Mouse (Mus musculus): ENCODE measurements around the gene Tmem132a. TPM values are rescaled to one million over a fixed set of nuclear protein-coding genes. Genes with fewer than 3 reads are reported as not detected.

Gene Tmem132a
- polyA plus RNA-seq (2014; fragmentation: Nextera tagmentation; extraction: Ambion mirVana), result 106 and 149 TPM in 2 replicates

GRCm38 (mm10) chr19:10869886-10870527 is at the start of gene Tmem132a:
Gene Tmem132a (minus strand): TSS chr19:10869940.
- 2% methylated on average over 8 of the region's 8 CpGs for WGBS
- Histone ChIP-seq H3K27me3 (replicated peaks; ENCODE audit: control insufficient read depth, insufficient read depth, low read length) (no peaks in the 10 kb centered on the region), H3K4me3 (ENCODE audit: low read depth, low read length) (peak within 1 kb of the TSS; percentile 95), H3K4me2 (ENCODE audit: low read length) (peak within 1 kb of the TSS; percentile 91), H3K4me1 (ENCODE audit: control insufficient read depth, insufficient read depth, low read length) (peaks cover 19% of the 10 kb centered on the region), H3K9ac (ENCODE audit: low read length) (peak within 1 kb of the TSS; percentile 98), H3K9me3 (replicated peaks; ENCODE audit: control insufficient read depth, low read length) (no peaks in the 10 kb centered on the region), H3K36me3 (ENCODE audit: control insufficient read depth, insufficient read depth, low read length) (peaks cover 57% of the 10 kb centered on the region), H3K27ac (ENCODE audit: low read depth, low read length) (peak within 1 kb of the TSS; percentile 92)
- ATAC-seq (peak; percentile 33), DNase-seq (ENCODE audit: low spot score) (peak; percentile 35)

- Histone ChIP-seq H3K9me3 (replicated peaks; ENCODE audit: control insufficient read depth, low read length) (no peaks in the 10 kb centered on the region), H3K27me3 (replicated peaks; ENCODE audit: control insufficient read depth, insufficient read depth, low read length) (no peaks in the 10 kb centered on the region), H3K4me2 (ENCODE audit: low read length) (no peak overlapping the region), H3K27ac (ENCODE audit: low read depth, low read length) (no peak overlapping the region), H3K9ac (ENCODE audit: low read length) (no peak overlapping the region), H3K4me3 (ENCODE audit: low read depth, low read length) (no peak overlapping the region), H3K36me3 (ENCODE audit: control insufficient read depth, insufficient read depth, low read length) (no peaks in the 10 kb centered on the region), H3K4me1 (ENCODE audit: control insufficient read depth, insufficient read depth, low read length) (no peaks in the 10 kb centered on the region)
- DNase-seq (ENCODE audit: low spot score) (no peak), ATAC-seq (no peak)
- 91% methylated on average over 10 of the region's 10 CpGs for WGBS
Measured at GRCm38 (mm10) chr19:10918321-10918991, 48.7 kb upstream of the Tmem132a start.

GRCm38 (mm10) chr19:10916506-10916905 is 46.8 kb upstream of the Tmem132a start:
- Histone ChIP-seq H3K9ac (ENCODE audit: low read length) (no peak overlapping the region), H3K9me3 (replicated peaks; ENCODE audit: control insufficient read depth, low read length) (no peaks in the 10 kb centered on the region), H3K4me2 (ENCODE audit: low read length) (no peak overlapping the region), H3K27me3 (replicated peaks; ENCODE audit: control insufficient read depth, insufficient read depth, low read length) (no peaks in the 10 kb centered on the region), H3K4me3 (ENCODE audit: low read depth, low read length) (no peak overlapping the region), H3K4me1 (ENCODE audit: control insufficient read depth, insufficient read depth, low read length) (no peaks in the 10 kb centered on the region), H3K27ac (ENCODE audit: low read depth, low read length) (no peak overlapping the region), H3K36me3 (ENCODE audit: control insufficient read depth, insufficient read depth, low read length) (no peaks in the 10 kb centered on the region)
- DNase-seq (ENCODE audit: low spot score) (no peak), ATAC-seq (no peak)
- 69% methylated on average over 5 of the region's 5 CpGs for WGBS

- Histone ChIP-seq H3K9ac (ENCODE audit: low read length) (no peak overlapping the region), H3K9me3 (replicated peaks; ENCODE audit: control insufficient read depth, low read length) (no peaks in the 10 kb centered on the region), H3K36me3 (ENCODE audit: control insufficient read depth, insufficient read depth, low read length) (no peaks in the 10 kb centered on the region), H3K4me1 (ENCODE audit: control insufficient read depth, insufficient read depth, low read length) (no peaks in the 10 kb centered on the region), H3K4me2 (ENCODE audit: low read length) (no peak overlapping the region), H3K27me3 (replicated peaks; ENCODE audit: control insufficient read depth, insufficient read depth, low read length) (no peaks in the 10 kb centered on the region), H3K4me3 (ENCODE audit: low read depth, low read length) (no peak overlapping the region), H3K27ac (ENCODE audit: low read depth, low read length) (no peak overlapping the region)
- ATAC-seq, result no peak
- DNase-seq (ENCODE audit: low spot score), result no peak
- 88% methylated on average over 2 of the region's 2 CpGs for WGBS
Measured at GRCm38 (mm10) chr19:10914870-10915269, 45.1 kb upstream of the Tmem132a start.

- H3K4me3 ChIP-seq (ENCODE audit: low read depth, low read length), result no peak overlapping the region
- H3K9me3 ChIP-seq (replicated peaks; ENCODE audit: control insufficient read depth, low read length), result no peaks in the 10 kb centered on the region
- H3K27me3 ChIP-seq (replicated peaks; ENCODE audit: control insufficient read depth, insufficient read depth, low read length), result no peaks in the 10 kb centered on the region
- H3K9ac ChIP-seq (ENCODE audit: low read length), result no peak overlapping the region
- peaks cover 2% of the 10 kb centered on the region; the same call in 1 of the 2 replicates for H3K36me3 ChIP-seq (ENCODE audit: control insufficient read depth, insufficient read depth, low read length)
- H3K4me2 ChIP-seq (ENCODE audit: low read length), result no peak overlapping the region
- no peaks in the 10 kb centered on the region for H3K4me1 ChIP-seq (ENCODE audit: control insufficient read depth, insufficient read depth, low read length)
- ATAC-seq, result no peak
- no peak overlapping the region for H3K27ac ChIP-seq (ENCODE audit: low read depth, low read length)
- no peak for DNase-seq (ENCODE audit: low spot score)
- WGBS, result 82% methylated on average over 7 of the region's 7 CpGs
Measured at GRCm38 (mm10) chr19:10914291-10914690, 44.6 kb upstream of the Tmem132a start.

- Histone ChIP-seq H3K9ac (ENCODE audit: low read length) (no peak overlapping the region), H3K27ac (ENCODE audit: low read depth, low read length) (no peak overlapping the region), H3K27me3 (replicated peaks; ENCODE audit: control insufficient read depth, insufficient read depth, low read length) (no peaks in the 10 kb centered on the region), H3K4me1 (ENCODE audit: control insufficient read depth, insufficient read depth, low read length) (no peaks in the 10 kb centered on the region), H3K9me3 (replicated peaks; ENCODE audit: control insufficient read depth, low read length) (no peaks in the 10 kb centered on the region), H3K4me3 (ENCODE audit: low read depth, low read length) (no peak overlapping the region), H3K4me2 (ENCODE audit: low read length) (no peak overlapping the region), H3K36me3 (ENCODE audit: control insufficient read depth, insufficient read depth, low read length) (peaks cover 37% of the 10 kb centered on the region)
- DNase-seq (ENCODE audit: low spot score) (no peak), ATAC-seq (no peak)
- WGBS, result 84% methylated on average over 6 of the region's 6 CpGs
Measured at GRCm38 (mm10) chr19:10909087-10909721, 39.5 kb upstream of the Tmem132a start.

- H3K27ac ChIP-seq (ENCODE audit: low read depth, low read length), result no peak overlapping the region
- no peak overlapping the region for H3K4me2 ChIP-seq (ENCODE audit: low read length)
- no peak overlapping the region for H3K9ac ChIP-seq (ENCODE audit: low read length)
- ATAC-seq (0 out of 2 replicates have a peak, but pooled peaks have one; percentile 3), DNase-seq (ENCODE audit: low spot score) (peak; percentile 56)
- WGBS, result 72% methylated on average over 3 of the region's 3 CpGs
- H3K4me1 ChIP-seq (ENCODE audit: control insufficient read depth, insufficient read depth, low read length), result no peaks in the 10 kb centered on the region
- no peak overlapping the region for H3K4me3 ChIP-seq (ENCODE audit: low read depth, low read length)
- H3K27me3 ChIP-seq (replicated peaks; ENCODE audit: control insufficient read depth, insufficient read depth, low read length), result no peaks in the 10 kb centered on the region
- H3K36me3 ChIP-seq (ENCODE audit: control insufficient read depth, insufficient read depth, low read length), result peaks cover 50% of the 10 kb centered on the region
- no peaks in the 10 kb centered on the region for H3K9me3 ChIP-seq (replicated peaks; ENCODE audit: control insufficient read depth, low read length)
Measured at GRCm38 (mm10) chr19:10907891-10908290, 38.2 kb upstream of the Tmem132a start.

GRCm38 (mm10) chr19:10905728-10906000 is 35.9 kb upstream of the Tmem132a start:
- no peaks in the 10 kb centered on the region for H3K9me3 ChIP-seq (replicated peaks; ENCODE audit: control insufficient read depth, low read length)
- H3K4me1 ChIP-seq (ENCODE audit: control insufficient read depth, insufficient read depth, low read length), result no peaks in the 10 kb centered on the region
- H3K27ac ChIP-seq (ENCODE audit: low read depth, low read length), result no peak overlapping the region
- ATAC-seq, result no peak
- 87% methylated on average over 5 of the region's 5 CpGs for WGBS
- H3K4me3 ChIP-seq (ENCODE audit: low read depth, low read length), result no peak overlapping the region
- no peak for DNase-seq (ENCODE audit: low spot score)
- H3K9ac ChIP-seq (ENCODE audit: low read length), result no peak overlapping the region
- H3K4me2 ChIP-seq (ENCODE audit: low read length), result no peak overlapping the region
- H3K27me3 ChIP-seq (replicated peaks; ENCODE audit: control insufficient read depth, insufficient read depth, low read length), result no peaks in the 10 kb centered on the region
- peaks cover 73% of the 10 kb centered on the region for H3K36me3 ChIP-seq (ENCODE audit: control insufficient read depth, insufficient read depth, low read length)
